Mouse (Mus musculus) liver, adult 2 months (tissue): ENCODE measurements around the gene Lars2.

ENCODE experiments used
- CTCF ChIP-seq: fragments of 200-500 bp; IDR thresholded peaks from 2 replicates; pipeline ENCODE4 v1.5.1; 2011; ENCODE audit warnings: low read depth, low read length, control low read depth
- POLR2A ChIP-seq: fragments of 200-500 bp; IDR thresholded peaks from 2 replicates; pipeline ENCODE4 v1.6.1; 2011; ENCODE audit warnings: low read length, control low read depth; ENCODE audit not compliant: insufficient read depth; ENCODE audit errors: extremely low read depth

DNA sequence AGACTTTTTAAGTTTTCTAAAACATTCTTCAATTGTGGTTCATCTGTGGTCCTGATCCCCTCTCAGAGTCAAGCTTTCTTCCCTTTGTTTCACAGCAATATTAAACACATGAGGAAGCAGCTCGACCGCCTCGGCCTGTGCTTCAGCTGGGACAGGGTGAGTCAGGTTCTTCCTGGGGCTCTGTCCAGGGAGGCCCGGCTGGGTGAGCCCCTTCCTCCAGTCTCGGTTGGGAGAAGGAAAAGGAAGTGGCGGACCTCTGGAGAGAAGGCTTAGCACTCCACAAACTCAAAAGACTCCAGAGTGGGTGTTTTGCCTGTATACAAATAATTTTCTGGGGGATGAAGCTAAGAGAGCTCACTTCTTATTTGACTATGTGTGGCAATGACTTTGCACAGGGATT lies 28.1 kb downstream of the Lars2 start:
- TF ChIP-seq CTCF (no peak), POLR2A (no peak)
